Mouse (Mus musculus): ENCODE data around the gene Fcgr1.
"Not testable (repeated sequence)": the region's sequence is repeated elsewhere in the genome, so short reads cannot be mapped to it uniquely, and the experiment has no call there.

The Fcgr1 gene

GRCm38 (mm10) chr3:96269511-96270474 is 24.0 kb downstream of the Fcgr1 start, which contains the start of gene Hist2h2bb:
TSS of gene Hist2h2bb (plus strand) at chr3:96269752.
- DNase-seq, result peak; percentile 96

DNA sequence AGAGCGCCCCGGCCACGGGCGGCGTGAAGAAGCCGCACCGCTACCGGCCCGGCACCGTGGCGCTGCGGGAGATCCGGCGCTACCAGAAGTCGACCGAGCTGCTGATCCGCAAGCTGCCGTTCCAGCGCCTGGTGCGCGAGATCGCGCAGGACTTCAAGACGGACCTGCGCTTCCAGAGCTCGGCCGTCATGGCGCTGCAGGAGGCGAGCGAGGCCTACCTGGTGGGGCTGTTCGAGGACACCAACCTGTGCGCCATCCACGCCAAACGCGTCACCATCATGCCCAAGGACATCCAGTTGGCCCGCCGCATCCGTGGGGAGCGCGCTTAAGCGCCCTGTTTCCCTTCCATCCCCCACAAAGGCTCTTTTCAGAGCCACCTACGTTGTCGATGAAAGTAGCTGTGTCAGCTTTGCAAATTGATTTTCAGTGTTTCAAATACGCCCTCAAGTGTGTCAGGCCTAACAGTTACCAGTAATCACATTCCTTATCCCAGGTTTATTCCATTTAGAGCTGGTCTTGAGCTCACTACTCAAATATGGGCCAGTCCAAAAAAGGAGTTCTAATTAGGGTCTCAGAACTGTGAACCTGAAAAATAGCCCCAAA is 24.9 kb downstream of the Fcgr1 start:
- DNase-seq, result not testable (repeated sequence)

- peak; percentile 86 for DNase-seq
Measured at GRCm38 (mm10) chr3:96268051-96268775, 25.6 kb downstream of the Fcgr1 start, which contains the start of gene Hist2h3b. TSS of gene Hist2h3b (plus strand) at chr3:96268654.

DNA sequence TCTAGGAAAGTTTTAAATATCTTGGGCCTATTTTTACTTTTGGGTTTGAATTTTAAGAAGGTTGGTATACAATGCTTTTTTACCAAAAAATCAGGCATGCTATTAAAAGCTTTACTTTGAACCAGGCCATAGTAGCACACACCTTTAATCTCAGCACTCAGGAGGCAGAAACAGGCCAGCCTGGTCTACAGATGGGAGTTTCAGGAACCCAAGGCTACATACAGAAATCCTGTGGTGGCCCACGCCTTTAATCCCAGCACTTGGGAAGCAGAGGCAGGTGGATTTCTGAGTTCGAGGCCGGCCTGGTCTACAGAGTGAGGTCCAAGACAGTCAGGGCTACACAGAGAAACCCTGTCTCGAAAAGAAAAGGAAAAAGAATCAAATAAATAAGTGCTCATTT is 26.2 kb downstream of the Fcgr1 start:
- no peak for DNase-seq

GRCm38 (mm10) chr3:96266132-96266710 is 27.5 kb downstream of the Fcgr1 start:
- DNase-seq, result no peak

GRCm38 (mm10) chr3:96264404-96264949 is 29.3 kb downstream of the Fcgr1 start:
- DNase-seq, result no peak

DNA sequence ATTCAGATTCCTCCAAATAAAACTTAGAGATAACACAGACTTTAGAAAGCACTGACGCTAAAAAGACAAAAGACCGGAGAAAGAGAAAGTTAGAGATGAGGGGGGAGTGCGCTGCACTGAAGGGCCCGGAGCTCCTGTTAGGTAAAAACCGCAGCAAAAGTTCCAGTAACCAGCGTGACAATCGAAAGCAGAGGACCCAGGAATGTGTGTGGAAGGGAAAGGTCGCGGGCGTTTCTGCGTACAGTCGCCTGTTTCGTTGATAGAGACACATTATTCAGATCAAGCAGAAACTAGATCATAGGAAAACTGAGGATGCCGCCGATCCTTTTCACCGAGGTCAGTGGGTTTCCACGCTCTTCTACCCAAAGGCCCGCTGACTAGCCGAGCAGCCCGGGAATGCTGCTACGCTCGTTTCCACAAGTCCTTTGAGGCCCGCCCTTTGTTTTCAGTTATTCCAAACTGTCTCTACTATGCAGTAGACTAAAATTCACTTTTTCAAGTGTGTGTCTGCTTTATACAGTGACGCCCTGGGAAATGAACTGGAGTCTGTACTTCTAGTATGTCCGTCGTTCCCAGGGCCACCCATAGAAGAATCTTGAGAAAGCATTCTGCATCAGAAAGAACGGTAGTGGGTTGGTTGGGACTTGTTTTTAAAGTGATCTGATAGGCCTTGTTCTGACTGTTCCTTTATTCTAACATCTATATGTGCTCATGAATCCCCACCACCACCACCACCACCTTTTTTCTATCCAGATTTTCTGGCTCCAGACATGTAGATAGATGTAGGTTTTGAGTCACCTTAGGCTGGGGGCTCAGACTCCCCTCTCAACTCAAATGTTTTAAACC is 30.0 kb downstream of the Fcgr1 start:
- DNase-seq, result peak; percentile 43

DNA sequence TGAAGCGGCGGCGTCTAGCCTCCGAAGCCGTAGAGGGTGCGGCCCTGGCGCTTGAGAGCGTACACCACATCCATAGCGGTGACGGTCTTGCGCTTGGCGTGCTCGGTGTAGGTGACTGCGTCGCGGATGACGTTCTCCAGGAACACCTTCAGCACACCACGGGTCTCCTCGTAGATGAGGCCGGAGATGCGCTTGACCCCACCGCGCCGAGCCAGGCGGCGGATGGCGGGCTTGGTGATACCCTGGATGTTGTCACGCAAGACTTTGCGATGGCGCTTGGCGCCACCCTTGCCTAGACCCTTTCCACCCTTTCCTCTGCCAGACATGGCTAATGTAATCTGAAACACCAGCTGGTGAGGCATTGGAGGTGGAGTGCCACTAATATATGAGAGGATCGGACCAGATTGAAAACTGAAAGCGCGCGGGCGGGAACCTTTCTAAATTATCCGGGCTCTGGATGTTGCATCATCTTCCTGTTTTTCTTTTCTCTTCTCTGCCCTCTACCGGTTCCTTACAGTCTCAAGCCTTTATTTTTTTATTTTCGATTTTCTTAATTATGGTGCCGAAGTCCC is 30.7 kb downstream of the Fcgr1 start, which contains the start of gene Hist2h4:
TSS of gene Hist2h4 (minus strand) at position 333 of the 572 bp plus-strand sequence.
- peak; percentile 97 for DNase-seq

DNA sequence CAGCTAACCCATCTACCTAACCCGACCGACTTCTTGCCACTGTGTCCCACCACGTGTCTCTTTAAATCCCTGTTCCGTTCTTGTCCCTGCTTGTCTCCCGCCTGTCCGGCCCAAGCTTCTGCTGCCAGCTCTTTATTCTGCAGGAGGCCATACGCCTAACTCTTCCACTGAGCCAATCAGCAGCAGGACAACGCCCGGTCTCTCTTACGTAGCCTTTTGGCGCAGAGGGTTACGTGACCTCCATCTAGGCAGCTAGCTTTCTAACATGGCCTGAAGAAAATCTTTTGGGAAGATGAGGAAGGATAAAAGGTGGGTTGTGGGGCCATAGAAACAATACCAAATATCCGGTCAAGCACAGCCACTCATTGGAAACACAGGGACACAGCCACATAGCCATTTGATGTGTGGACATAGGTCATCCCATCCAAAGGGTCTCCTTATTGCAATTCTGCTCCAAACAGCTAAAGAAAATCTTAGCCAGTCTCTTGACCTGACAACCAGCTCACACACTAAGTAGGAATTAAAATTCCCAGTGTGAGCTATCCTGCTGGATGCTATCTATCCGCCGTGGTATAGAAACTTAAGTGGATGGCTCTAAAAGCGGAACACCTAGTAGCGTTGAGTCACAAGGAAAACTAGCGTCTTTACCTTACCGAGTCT is 31.4 kb downstream of the Fcgr1 start:
- peak; percentile 90 for DNase-seq

GRCm38 (mm10) chr3:96261623-96262022 is 32.1 kb downstream of the Fcgr1 start:
- DNase-seq, result no peak

GRCm38 (mm10) chr3:96260220-96260619 is 33.5 kb downstream of the Fcgr1 start:
- DNase-seq, result no peak

DNA sequence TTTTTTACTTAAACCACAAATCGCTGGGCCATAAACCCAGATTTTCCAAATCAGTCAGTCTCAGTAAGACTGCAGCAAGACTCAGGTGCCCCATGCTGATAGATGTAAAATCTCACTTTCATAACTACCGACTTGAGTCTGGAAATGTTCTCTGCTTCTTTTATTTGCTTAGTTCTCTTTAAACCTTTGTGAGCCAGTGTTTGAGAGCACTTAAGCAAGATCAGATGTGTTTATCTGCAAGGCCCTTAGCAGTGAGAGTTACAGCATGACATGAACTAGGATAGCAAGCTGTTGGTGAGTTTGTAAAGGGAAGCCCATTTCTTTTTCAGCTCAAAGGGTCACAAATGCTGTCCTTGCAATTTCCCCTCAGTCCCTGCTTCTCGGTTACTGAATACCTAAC is 36.6 kb downstream of the Fcgr1 start:
- no peak for DNase-seq

DNA sequence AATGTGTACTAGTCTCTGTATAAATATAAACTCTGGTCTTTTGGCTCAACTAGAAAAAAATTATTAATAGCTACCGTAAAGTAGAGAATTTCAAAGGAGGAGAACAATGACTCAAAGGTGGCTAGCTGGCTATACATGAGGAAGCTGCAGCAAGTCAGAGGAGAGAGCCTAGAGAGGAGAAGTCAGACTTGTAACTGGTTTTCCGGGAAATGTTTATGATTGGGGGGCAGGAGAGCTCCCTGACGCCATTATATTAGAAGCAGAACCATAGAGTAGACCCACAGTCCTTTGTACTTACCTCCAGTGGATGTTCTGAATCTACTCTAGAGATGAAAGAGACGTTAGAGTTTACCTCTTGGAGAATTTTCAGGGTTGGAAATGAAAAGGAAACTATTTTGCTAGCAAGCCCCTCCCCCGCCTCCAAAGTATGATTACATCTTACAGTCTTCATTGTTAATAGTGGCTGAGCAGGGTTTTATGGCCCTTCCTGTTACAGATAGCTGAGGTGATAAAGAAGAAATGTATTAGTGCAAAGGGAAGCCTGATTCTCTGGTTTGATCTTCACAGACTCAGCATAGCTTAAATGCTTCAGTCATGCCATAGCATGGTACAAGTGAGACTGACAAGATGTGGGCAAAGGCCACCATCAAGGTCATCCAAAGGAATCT is 37.7 kb downstream of the Fcgr1 start:
- no peak for DNase-seq

DNA sequence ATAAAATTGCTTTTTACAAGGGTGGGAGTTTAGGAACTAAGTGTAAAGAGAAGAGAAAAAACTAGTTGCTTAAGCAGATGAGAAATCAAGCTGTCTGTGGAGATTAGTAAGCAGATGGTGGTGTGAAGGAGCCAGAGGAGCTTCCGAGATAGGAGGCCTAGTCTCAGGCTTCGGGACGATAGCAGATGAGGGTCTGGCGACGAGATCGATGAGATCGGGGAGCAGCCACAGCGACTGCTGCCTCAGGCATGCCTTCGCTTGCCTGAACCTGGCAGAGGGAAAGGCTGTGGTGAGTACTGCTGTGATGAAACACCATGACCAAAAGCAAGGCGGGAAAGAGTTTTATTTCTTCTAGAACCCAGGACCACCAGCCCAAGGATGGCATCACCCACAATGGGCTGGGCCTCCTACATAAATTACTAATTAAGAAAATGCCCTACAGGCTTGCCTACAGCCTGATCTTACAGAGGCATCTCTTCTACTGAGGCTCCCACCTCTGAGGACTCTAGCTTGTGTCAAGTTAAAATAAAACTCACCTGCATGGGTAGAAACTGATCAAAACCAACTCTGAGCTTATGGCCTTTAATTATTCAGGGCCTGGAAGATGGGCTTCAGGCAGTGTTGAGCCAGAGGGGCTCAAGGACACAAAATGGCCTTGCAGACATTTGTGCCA is 39.0 kb downstream of the Fcgr1 start:
- no peak for DNase-seq

DNA sequence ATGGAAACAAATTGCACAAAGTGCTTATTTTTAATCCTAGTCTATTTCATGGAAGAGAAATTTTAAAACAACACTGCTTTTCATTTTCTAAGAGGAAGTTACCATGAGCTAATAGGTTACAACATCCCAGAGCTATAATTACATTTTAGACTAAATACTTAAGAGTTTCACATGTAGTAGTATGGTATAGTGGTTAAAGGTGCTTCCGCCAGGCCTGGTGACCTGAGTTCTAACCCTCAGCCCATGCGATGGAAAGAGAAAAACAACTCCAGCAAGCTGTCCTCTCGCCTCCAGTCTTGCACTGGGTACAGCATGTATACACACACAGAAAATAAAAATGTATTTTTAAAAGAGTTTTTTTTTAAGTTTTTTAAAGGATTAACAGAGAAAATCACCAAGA is 42.0 kb downstream of the Fcgr1 start:
- DNase-seq, result no peak

DNA sequence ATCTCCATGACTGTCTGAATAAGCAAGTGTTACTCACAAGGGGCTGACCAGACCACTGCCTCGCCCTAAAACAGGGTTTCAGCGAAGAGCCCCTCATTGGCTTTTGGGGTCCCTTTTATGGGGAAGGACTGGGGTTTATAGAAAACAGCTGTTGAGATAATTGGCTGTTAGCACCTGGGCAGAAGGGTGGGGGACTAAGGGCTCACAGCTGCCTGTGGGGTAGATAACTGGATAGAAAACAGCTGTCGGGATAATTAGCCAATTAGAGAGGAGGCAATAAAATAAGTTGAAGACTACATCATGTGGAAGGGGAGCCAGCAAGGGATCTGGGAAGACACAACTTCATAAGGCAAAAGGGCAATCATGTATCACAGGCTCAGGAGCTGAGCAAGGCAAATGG is 42.9 kb downstream of the Fcgr1 start:
- no peak for DNase-seq

- DNase-seq, result no peak
Measured at GRCm38 (mm10) chr3:96249034-96249345, 44.8 kb downstream of the Fcgr1 start.

DNA sequence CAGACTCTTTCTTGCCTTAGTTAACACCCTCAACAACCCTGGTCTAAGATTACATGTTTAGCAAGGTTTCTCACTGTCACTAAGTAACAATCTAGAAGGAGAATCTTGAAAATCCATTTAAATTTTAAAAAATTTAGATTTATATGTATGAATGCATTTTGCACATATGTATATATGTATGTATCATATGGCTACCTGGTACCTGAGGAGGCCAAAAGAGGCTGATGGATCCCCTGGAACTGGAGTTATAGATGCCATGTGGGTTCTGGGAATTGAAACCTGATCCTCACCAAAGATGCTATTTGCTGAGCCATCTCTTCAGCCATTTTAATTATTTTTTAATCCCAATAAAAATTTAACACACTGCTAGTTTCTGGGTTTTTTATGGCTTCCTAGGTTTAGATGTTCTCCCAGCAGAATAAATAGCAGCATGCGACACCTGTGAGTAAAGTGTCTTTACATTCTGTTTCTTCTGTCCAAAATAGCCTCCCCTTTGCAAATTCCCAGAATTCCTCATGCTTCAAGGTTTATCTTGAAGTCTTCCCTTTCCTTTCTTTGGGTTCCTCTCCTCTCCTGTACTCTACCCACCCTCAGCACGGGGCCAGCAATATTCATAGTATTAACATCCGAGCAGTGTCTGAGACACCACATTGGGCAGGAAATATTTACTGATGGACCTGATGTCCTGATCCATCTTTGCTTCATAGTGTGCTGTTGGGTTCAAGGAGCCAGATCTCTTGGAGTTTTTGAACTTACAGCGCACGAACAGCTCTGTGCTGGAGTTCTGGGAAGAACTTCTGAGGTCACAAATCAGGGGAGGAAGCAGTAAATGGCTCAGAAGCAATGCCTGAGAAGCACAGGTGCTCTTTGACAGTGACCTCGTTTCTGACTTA is 45.4 kb downstream of the Fcgr1 start:
- DNase-seq, result no peak
